Mouse (Mus musculus) B cell, adult 2 months (primary cell): ENCODE results near the gene Slc48a1.
A peak's percentile ranks its signal among the peaks of the same experiment; 100 is the strongest.

Experiments
- DNase-seq, 2 experiments: peaks; one replicate each; pipeline ENCODE4 v3.0.0; 2022

Gene Slc48a1

DNA sequence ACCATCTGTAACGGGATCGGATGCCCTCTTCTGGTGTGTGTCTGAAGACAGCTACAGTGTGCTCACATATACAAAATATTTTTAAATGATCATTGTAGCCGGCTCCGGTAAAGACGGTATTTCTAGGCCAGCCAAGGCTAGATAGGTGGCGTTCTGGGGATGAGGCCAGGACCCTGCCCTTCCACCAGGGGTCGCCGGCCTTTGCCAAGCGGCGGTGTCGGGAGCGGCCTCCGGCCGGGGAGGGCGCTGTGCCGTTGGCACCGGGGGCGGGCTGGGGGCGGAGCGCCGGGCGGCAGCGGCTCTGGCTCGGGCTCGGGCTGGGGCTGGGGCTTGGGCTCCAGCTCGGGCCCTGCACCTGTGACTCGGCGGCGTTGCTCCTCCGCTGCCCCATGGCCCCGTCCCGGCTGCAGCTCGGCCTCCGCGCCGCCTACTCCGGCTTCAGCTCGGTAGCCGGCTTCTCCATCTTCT lies 5.8 kb downstream of the Slc48a1 start:
- peak; percentile 96 for DNase-seq

DNA sequence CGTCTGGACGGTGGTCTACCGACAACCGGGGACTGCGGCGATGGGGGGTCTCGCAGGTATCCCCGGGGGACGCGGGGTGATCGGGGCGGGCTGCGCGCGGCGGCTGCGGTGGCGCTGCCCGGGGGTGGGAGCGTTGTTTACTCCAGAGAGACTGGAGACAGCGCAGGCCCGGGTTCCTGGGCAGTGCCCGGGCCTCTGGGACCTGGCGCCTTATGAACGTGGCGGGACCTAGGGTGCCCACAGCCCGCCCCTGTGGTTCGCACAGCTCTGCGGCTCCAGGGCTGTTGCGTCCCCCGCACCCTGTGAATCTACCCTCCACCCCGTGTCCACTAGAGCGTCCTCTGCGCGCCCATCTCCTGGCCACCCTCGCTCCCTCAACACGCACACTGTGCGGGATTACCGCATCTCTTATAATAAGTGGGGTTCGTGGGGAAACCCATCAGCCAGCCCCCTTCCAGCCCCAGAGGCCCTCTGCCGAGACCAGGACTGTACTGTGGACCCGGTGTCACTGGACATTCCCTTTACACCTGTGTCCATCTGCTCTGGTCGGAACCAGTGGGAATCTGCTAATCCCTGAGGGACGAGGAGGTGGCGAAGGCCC lies 6.3 kb downstream of the Slc48a1 start:
- DNase-seq, result no peak

DNA sequence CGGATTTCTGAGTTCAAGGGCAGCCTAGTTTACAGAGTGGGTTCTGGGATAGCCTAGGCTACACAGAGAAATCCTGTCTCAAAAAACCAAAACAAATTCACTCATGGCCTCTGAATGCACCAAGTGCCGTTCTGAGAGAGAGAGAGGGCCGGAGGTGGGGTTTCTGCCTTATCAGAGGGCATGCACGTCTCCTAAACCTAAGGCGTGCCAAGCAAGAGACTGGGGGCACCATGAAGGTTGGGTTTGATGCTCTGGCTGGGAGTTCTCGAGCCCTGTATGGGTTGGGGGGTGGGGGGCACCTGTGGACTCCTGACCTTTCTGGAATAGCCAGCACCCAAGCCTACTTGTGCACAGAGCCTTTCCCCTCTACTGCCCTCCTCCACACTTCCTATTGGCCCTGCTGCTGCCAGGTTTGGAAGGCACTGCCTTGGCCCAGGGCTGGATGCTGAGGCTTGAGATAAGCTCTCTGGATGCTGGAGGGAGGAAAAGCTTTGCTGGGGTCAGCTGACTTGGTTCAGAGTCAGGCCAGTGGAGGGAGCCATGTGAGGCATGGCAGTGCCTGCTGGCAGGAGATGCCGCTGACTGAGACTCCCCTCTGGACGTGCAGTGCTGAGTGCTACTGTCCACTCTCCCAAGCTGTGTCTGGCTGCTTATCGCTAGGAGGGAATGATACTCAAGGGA lies 7.6 kb downstream of the Slc48a1 start:
- DNase-seq, result no peak

DNA sequence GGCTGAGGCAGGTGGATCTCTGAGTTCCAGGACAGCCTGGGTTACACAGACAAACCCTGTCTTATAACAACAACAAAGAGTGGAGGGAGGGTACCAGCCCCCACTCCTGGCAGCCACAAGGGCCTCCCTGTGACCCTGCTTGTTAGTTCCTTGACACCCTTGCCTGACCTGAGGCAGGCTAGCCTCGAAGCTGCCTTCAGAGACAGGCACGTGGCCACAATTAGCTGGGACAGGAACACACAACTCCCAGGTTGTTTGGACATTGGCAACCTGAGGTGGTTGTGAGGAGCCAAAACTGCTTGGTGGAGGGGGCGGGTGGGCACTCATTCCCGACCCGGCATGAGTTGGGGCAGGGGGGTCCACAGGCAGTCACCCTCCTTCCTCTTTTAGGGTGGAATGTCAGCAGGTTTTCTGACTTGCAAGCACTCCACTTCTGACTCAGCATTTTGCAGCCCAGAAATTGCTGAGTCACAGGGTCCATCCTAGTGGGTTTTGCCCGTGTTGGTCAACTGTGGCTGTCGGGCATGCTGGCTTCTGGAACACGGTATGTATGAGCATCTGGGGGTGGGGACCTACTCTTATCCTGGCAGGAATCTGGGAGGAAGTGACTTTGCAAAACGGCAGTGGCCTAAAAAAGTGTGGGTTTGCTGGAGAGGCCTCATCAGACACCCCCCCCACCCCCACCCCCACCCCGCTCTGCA lies 8.2 kb downstream of the Slc48a1 start:
- no peak for DNase-seq

DNA sequence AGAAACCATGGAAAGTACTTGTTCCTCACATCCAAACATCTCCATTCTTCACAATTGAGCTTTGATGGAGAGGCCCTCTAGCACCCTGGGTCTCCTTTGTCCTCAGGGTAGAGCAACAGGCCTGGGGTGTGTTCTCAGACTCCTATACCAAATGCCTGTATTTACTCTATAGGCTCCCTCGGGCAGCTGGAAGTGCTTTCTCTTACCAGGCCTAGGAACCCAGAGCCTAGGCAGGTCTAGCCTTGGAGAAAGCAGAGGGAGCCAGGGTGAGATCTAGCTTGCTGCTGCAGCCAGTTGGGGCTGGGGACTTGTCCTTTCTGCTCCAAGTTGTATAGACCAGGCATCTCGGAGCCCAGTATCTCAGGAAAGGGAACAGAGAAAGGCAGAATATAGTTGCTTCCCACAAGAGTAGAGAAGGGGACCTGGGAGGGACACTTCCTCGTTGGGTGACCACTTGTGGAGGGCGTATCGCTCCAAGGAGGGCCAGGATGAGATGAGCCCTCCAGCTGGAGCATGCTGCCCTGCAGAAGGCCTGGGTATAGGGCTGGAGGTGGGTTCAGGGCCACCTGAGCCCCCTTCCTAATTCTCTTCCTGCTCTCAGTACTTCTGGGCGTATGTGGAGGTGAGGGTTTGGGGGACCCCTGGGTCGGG lies 9.0 kb downstream of the Slc48a1 start:
- DNase-seq, result no peak

DNA sequence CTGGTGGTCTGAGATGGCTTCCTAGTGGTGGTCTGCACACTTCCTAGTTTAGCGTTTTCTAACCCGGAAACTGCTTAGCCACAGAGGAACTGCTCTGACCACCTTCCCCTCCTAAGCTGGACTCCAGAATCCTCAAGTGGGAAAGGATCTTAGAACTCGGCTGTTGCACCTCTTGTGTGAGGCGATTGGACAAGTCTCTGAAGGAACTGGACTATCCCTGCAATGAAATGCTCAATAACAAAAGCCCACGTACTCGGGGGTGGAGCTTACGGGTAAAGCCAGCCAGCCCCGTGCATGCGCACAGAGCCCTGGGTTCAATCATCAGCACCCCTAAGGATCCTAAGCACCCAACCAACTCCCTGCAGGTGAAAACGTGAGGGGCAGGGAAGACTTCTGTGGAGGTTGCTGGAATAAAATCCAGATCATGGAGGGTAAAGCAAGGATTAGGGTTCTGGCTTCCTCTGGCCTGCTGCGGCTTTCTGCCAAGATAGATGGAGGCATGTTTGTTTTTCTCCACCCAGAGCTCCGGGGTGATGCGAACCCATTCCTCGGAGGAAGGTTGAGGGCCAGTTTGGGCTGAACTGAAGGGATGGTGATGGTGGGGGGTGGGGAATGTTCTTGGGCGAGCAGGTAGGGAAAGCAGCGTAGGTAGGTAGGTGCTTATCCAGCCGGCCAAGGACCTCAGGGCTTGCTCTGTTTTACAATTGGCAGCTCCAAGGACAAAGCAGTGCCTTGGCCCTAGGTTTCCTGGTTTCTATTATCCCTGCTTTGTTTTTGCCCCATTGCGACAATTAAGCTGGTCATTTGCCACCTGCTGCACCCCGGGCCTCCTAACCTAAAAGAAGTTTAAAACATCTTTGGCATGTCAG lies 9.7 kb downstream of the Slc48a1 start:
- DNase-seq, result no peak

DNA sequence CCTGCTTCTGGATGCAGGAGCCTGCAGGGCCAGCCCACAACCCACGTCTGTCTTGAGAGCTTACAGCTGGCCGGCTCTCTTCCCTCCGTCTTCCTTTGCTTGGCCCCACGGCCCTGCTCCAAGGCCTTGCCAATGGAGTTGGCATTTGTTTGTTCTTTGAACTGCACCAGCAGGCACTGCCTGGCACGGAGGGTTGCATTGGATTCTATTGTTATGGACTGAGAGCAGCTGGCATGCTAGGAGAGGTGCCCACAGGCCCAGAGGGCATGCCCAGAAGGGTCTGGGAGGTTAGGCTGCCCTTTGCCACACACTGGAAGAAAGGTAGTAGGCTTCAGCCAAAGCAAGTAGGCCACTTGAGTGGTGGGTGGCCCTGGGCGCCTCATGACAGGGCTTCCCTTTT lies 10.5 kb downstream of the Slc48a1 start:
- no peak for DNase-seq

DNA sequence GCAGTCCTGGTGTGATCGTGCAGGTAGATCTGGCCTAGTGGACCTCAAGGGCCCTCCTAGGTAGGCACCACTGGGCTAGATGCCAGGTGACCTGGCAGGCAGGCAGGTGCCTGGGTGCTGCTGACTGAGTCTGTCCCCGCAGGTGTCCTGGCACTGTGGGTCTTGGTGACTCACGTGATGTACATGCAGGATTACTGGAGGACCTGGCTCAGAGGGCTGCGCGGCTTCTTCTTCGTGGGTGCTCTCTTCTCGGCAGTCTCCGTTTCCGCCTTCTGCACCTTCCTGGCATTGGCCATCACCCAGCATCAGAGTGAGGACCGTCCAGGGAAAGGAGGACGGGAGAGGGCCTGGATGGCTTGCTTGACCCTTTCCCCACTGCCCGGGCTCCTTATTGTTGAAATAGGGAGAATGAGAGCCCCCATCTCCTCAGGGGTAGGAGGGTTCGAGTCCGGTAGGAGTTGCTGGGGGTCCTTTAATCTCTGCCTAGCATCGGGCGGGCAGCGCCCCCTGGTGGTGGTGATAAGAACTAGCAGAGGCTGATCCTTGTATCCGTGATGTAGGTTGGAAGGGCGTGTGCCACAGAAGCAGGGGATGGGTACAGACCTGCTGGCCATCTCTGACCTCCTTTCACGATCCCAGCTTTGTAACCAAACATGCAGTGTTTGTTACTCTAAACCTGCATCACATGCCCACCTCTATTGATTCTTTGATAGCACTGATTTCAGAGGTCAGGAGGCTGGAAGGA lies 11.6 kb downstream of the Slc48a1 start:
- DNase-seq, result peak; percentile 79 to 81

DNA sequence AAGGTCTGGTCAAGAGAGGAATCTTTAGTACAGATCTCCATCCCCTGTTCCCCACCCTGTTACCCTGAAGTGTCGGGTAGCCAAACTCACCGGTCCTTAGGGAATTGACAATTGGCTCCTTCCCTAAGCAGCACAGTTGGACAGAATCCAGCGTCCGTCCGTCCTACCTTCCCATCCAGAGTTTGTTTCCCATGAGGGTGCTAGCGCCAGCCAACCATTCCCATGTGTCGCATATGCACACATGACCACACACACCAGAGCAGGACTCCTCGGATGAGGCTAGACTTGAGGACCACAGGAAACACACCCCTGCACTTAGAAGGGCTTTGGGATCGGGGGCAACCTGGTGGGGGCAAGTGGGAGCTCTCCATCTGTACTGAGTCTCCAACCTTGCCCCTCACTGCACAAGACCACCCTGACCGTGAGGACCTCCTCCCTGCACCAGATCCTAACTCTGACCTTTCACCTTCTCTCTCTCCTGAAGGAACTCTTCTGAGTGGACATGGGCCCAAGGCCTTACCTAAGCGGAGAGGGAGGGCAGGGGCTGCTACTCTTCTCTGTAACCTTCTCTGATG lies 12.9 kb downstream of the Slc48a1 start:
- DNase-seq, result no peak

DNA sequence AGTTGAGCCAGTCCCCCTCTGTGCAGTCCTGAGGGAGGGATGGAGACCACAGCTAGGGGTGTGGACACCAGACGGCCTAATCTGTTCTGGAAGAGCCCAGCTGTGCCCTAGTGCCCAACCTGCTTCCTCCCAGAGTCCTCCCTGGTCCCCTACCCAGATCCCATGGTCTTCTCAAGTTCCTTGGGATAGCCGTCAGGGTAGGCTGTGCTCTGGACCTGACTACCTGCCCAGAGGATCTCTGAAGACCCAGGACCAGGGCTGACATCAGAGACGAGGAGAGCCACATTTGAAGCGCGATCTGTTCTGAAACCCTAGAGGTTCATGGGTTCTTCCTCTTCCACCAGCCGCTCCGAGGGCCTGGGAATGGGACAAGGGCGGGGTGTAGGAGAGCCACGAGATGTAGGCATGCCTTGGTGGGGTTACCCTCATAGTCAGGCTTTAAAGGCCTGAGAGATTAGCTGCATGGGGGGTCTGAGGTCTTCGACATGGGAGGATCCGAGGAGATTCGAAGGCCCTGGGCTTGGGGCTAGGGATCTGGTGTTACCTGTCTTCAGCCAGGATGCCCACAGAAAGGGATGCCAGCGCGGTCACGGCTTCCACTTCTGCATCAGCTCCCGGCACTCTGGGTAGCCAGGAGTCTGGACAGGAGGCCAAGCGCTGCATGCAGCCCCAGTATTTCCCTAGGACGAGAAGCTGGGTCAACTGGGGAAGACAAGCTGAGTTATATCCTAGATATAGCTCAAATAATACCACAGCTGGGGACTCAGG lies 15.2 kb downstream of the Slc48a1 start:
- DNase-seq, result no peak

DNA sequence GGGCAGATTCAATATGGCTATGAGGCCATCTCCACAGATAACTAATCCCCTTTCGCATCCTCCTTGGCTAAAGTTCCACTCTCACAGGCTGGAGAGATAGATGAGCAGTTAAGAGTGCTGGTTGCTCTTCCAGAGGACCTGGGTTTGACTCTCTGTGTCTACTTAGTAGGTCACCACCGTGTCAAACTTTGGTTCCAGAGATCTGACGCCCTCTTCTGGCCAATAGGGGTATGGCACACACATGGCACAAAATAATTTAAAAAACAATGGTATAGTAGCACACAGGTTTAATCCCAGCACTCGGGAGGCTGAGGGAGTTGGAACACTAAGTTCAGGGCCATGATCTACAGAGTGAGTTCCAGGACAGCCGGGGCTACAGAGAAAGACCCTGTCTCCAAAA lies 15.9 kb downstream of the Slc48a1 start:
- peak; percentile 49 for DNase-seq

DNA sequence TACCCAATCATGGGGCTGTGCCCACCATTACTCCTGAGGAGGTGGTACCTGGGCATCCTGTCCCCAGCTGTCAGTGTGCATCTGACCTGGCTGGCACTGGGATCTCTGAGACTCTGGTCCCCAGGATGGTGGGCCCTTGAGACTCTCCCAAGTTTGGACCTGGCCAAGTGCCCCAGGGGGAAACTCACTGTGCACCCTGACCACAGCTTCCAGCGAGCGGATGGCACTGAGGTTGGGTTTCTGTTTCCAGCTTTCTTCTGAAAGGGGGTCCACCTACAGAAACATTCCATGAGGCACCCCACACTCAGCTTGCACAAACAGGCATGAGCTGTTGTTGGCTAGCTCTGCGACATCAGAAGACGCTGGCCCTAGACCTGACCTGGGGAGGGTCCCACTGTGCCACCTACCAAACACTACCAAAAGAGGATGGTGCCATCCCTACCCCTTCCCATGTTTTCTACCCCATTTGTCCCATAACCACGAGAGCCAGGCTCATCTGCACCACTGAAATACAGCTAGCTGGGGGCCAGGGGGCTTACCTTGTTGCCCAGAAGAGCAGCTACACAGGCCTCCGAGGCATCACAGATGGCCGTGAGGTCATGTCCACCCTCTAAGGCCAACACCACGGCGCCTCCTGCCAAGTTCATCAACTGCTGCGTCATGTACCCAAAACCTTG lies 17.4 kb downstream of the Slc48a1 start:
- DNase-seq, result no peak

DNA sequence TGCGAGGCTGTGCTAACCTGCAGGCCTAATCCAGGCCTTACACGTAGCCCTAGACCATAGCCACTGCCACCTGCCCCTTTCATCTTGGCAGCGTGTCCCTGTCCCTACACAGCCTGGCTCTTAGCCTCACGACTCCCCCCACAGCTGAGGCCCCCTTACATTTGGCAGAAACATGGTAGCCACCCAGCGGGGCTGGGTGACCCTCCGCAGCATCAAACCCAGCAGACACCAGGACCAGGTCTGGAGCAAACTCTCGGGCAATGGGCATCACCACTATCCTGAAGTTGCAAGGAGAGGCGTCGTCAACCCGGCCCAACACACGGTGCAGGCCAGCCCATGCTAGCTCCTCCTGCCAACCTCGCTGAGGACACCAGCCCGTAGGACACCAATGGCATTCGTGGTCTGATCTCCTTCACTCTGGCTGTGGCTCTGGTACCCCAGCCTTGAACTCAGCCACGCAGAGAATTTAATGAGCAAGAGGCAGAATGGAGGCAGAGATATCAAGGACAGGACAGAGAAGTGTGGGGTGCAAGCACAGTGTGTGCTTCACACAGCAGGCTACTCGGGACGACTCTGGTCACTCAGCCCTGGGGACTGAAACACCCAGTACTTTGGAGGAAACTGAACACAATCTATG lies 18.5 kb downstream of the Slc48a1 start:
- no peak for DNase-seq

DNA sequence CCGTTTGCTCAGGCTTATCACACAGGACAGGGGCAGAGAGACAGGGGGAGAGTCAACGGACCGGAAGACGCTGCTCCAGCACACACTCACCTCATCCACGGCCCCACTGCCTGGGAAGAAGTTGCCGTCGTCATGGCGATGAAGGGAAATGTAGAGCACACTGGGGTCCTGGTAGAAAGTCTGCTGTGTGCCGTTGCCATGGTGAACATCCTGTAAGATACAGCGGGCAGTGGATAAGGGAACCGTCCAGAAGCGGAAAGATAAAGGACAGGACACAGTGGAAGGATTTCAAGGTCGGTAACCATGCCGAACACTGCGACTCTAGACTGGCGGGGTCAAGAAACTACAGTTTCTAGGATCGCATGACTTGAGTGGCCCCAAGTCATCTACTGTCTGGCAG lies 19.8 kb downstream of the Slc48a1 start:
- no peak for DNase-seq

DNA sequence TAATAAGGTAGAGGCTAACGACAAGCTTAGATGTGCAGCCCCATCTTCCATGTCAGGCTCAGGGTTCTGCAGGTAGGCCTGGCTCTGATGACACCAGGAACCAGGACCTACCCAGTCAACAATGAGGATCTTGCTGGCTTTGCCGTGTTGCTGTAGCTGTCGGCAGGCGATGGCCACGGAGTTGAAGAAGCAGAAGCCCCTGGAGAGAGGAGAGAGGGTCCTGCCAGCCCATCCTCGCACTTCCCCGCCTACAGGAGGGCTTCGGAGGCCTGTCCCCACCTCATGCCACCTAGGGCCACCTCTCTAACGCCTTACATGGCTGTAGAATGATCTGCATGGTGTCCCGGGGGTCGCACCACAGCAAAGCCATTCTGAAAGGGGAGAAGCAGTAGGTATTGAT lies 21.1 kb downstream of the Slc48a1 start:
- no peak for DNase-seq

DNA sequence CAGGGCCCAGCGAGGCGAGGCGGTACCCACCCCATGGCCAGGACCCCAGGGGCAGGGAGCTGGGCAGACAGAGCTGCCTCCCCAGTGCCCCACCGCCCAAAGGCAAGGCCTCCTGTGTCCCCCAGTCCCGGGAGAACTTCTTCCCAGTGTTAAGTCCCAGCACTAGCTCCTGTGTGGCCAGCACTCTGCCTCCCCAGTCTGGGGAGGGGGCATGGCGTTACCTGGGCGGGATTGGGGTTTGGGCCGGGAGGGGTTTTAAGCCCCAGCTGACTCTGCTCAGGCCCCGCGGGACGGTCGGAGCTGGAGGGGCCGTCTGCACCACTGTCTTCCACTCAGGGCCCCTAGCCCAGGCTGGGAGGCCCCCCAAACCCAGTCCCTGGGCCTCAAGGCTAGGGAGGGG lies 22.5 kb downstream of the Slc48a1 start:
- DNase-seq, result no peak

DNA sequence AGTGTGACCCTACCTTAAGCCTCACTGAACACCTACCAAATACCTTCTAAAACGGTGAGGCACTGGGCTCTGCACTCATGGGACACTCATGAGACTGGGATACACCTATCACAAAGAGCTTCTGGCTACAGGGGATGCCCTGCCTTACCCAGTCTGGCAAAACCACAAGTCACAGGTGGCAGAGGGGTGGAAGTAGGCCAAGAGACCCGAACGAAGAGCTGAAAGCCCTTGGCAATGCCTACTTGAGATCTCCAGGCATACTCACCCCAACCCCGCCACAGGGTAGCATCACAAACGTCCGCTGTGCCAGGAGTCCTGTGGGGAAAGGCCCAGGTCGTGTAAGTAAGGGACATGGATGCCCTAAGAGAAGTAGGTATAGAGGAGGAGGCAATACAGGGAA lies 23.5 kb downstream of the Slc48a1 start:
- DNase-seq, result no peak

DNA sequence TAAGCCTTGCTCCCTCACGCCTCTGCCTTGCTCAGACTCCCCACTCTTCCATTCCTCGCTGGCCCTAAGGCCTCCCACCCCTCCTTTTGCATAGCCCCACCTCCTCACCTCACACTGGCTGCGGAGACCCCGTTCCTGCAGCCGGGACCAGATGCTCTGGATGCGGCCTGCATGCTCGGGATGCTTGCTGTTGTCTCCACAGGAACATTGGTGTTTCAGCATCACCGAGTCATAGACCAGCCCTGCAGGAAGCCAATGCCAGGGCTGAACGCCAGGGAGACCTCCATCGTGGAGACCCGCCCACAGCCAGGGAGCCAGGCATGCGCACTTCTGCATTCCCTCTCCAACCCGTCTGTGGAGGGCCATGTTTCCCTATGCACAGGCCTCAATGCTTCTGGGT lies 24.3 kb downstream of the Slc48a1 start:
- DNase-seq, result no peak

DNA sequence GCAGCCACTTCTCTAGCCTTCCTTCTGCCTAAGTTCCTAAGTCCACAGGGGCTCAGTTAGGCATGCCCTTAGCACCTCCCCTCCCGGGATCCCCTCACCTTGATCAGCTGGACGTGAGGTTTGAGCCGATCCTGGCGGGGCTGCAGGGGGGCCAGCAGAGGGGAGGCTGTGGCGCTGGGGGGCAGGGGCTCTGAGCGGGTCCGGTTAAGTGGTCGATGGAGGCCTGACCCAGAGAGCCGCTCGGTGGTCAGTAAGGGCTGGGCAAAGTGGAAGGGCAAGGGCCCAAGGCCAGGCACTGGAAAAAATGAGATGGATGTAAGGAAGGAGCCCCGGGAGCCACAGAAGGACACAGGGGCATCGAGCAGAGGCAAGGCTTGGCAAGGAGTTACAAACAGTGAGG lies 29.5 kb downstream of the Slc48a1 start:
- DNase-seq, result no peak

DNA sequence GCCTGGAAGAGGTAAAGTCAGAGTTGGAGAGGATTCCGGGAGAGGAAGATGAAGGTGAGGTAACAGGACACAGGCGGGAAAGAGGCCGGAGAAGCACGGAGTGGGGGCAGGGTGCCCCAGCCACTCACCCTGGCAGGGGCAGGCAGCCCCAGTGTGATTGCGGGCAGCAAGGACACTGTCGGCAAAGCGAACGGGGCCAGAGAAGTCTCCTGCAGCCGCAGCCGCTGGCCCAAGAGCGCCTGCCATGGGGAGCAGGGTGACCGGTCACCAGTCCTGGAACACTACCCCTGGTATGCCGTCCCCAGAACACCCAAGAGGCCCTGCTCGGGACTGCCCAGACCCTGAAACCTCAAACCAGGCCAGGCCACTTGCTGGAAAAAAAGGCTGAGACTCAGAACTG lies 30.2 kb downstream of the Slc48a1 start:
- DNase-seq, result no peak
